Mouse (Mus musculus) MEL (cell line): Measurements from ENCODE around the gene Trp53rkb.

Experiments
- BHLHE40 ChIP-seq: IDR thresholded peaks from 2 replicates; pipeline ENCODE4 v1.6.1; 2012; ENCODE audit warnings: low read depth, mild to moderate bottlenecking, inconsistent platforms, low read length, improper control_type of control experiment, borderline replicate concordance
- CHD2 ChIP-seq: IDR thresholded peaks from 2 replicates; pipeline ENCODE4 v1.6.1; 2011; ENCODE audit warnings: low read length, improper control_type of control experiment
- CTCF ChIP-seq, 3 experiments: IDR thresholded peaks in 2 of 3; conservative IDR thresholded peaks in 1 of 3; 2 replicates each; pipeline ENCODE4 v1.5.1; 2011 to 2012; ENCODE audit warnings: low read length in 3 of 3, low read depth in 2 of 3, mild to moderate bottlenecking in 2 of 3, improper control_type of control experiment in 1 of 3, inconsistent platforms in 1 of 3, mixed read lengths in 1 of 3, moderate library complexity in 1 of 3; ENCODE audit not compliant: control insufficient read depth in 1 of 3, insufficient read depth in 1 of 3, poor library complexity in 1 of 3, severe bottlenecking in 1 of 3
- EP300 ChIP-seq, 2 experiments: IDR thresholded peaks; 2 replicates each; pipeline ENCODE4 v1.6.1; 2011; ENCODE audit warnings: improper control_type of control experiment in 2 of 2, low read length in 2 of 2, low read depth in 1 of 2, mild to moderate bottlenecking in 1 of 2
- ETS1 ChIP-seq: IDR thresholded peaks from 2 replicates; pipeline ENCODE4 v1.6.1; 2012; ENCODE audit warnings: low read depth, mild to moderate bottlenecking, inconsistent platforms, low read length, improper control_type of control experiment, moderate library complexity
- KAT2A ChIP-seq: conservative IDR thresholded peaks from 2 replicates; pipeline ENCODE4 v1.6.1; 2012; ENCODE audit warnings: low read depth, low read length, improper control_type of control experiment, inconsistent platforms
- NRF1 ChIP-seq: IDR thresholded peaks from 2 replicates; pipeline ENCODE4 v1.6.1; 2014; ENCODE audit warnings: low read depth, mild to moderate bottlenecking, inconsistent platforms, low read length, improper control_type of control experiment, moderate library complexity; ENCODE audit not compliant: poor library complexity, insufficient read depth, severe bottlenecking
- POLR2A ChIP-seq, 2 experiments: IDR thresholded peaks; 2 replicates each; pipeline ENCODE4 v1.6.1; 2011 to 2012; ENCODE audit warnings: low read length in 2 of 2, mild to moderate bottlenecking in 2 of 2, control low read depth in 1 of 2, improper control_type of control experiment in 1 of 2, low read depth in 1 of 2, moderate library complexity in 1 of 2; ENCODE audit not compliant: control insufficient read depth in 1 of 2, insufficient read depth in 1 of 2, poor library complexity in 1 of 2
- POLR2AphosphoS2 ChIP-seq: IDR thresholded peaks from 2 replicates; pipeline ENCODE4 v1.6.1; 2011; ENCODE audit warnings: low read length, improper control_type of control experiment
- RAD21 ChIP-seq: IDR thresholded peaks from 2 replicates; pipeline ENCODE4 v1.6.1; 2011; ENCODE audit warnings: mild to moderate bottlenecking, low read depth, low read length, improper control_type of control experiment
- TAL1 ChIP-seq: IDR thresholded peaks from 2 replicates; pipeline ENCODE4 v1.6.1; 2012; ENCODE audit warnings: mild to moderate bottlenecking, inconsistent platforms, low read length, moderate library complexity, mixed read lengths
- USF1 ChIP-seq: IDR thresholded peaks from 2 replicates; pipeline ENCODE4 v1.6.1; 2014; ENCODE audit warnings: low read depth, mild to moderate bottlenecking, inconsistent platforms, low read length, improper control_type of control experiment, moderate library complexity
- ZMIZ1 ChIP-seq: IDR thresholded peaks from 2 replicates; pipeline ENCODE4 v1.6.1; 2012; ENCODE audit warnings: low read depth, mild to moderate bottlenecking, inconsistent platforms, low read length, improper control_type of control experiment, moderate library complexity
- ZNF384 ChIP-seq: IDR thresholded peaks from 2 replicates; pipeline ENCODE4 v1.6.1; 2012; ENCODE audit warnings: low read depth, mild to moderate bottlenecking, inconsistent platforms, low read length, improper control_type of control experiment

GRCm38 (mm10) chr2:166835581-166835980 is 43.2 kb downstream of the Trp53rkb start:
- TF ChIP-seq ETS1 (no peak), USF1 (no peak), KAT2A (no peak), NRF1 (no peak), CTCF (IDR thresholded peaks at IDR 0.05 in 2 of 3, conservative IDR thresholded peaks at IDR 0.05 in 1 of 3; ENCODE audit: control insufficient read depth in 1 of 3, insufficient read depth in 1 of 3, low read depth in 2 of 3, low read length in 3 of 3, poor library complexity in 1 of 3, severe bottlenecking in 1 of 3) (no peak), POLR2A (IDR thresholded peaks at IDR 0.05; ENCODE audit: control insufficient read depth in 1 of 2, insufficient read depth in 1 of 2, low read depth in 1 of 2, low read length in 2 of 2, poor library complexity in 1 of 2) (no peak), BHLHE40 (no peak), ZMIZ1 (no peak), CHD2 (no peak), ZNF384 (no peak), RAD21 (no peak), EP300 (IDR thresholded peaks at IDR 0.05; ENCODE audit: low read depth in 1 of 2, low read length in 2 of 2) (no peak), TAL1 (no peak), POLR2AphosphoS2 (no peak)
